Mouse (Mus musculus): ENCODE measurements around the gene Ybx1. TPM values are rescaled to one million over a fixed set of nuclear protein-coding genes. Genes with fewer than 3 reads are reported as not detected.

Gene Ybx1
- polyA plus RNA-seq, 1 experiment = 29.9 TPM

DNA sequence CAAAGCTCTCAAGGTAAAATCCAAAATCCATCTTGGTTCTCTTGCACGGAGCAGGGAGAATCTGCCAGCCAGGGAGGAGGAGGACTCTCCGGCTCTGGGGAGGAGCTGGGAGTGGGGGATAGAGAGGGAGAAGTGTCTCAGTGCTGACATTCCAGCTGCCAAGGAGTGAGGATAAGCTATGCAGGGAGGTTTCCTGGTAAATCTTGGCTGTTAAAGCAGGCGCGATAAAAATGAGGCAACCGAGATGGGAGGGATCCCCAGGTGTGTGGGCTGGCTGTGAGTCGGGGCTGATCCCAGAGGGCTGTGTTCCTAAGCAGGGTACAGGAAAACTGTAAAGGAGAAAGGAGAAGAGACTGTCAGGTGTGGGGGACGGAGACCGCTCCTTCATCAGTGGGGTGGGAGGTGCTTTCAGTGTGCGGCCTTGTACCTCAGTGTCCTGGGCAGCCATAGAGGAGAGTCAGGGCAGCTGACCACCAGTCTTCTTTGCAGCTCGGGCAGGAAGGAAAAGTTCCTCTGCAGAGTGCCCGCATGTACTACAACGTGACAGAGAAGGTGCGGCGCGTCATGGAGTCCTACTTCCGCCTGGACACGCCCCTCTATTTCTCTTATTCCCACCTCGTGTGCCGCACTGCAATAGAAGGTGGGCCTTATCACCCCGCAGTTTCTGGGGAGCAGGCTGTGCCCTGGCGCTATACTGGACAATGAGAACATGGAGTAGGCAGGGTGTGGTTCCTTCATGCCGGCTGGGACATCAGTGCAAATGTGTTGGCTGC lies 49.8 kb downstream of the Ybx1 start:
- peaks cover 36% of the 10 kb centered on the region for H3K36me3 ChIP-seq (ENCODE audit: control insufficient read depth)
- H3K9me3 ChIP-seq (ENCODE audit: control insufficient read depth, low read length) = no peaks in the 10 kb centered on the region
- no peak overlapping the region for H3K4me3 ChIP-seq (replicated peaks)
- peaks cover 9% of the 10 kb centered on the region for H3K4me1 ChIP-seq (ENCODE audit: control insufficient read depth)
- TF ChIP-seq GATA1 (IDR thresholded peaks at IDR 0.05; ENCODE audit: low read length) (no peak), TAL1 (IDR thresholded peaks at IDR 0.05; ENCODE audit: low read length) (no peak)
- no peaks in the 10 kb centered on the region for H3K27me3 ChIP-seq (ENCODE audit: control insufficient read depth)

GRCm38 (mm10) chr4:119242571-119242970 lies 51.8 kb downstream of the Ybx1 start:
- Histone ChIP-seq H3K4me1 (ENCODE audit: control insufficient read depth) (peaks cover 25% of the 10 kb centered on the region), H3K36me3 (ENCODE audit: control insufficient read depth) (peaks cover 34% of the 10 kb centered on the region), H3K27me3 (ENCODE audit: control insufficient read depth) (no peaks in the 10 kb centered on the region), H3K4me3 (replicated peaks) (no peak overlapping the region), H3K9me3 (ENCODE audit: control insufficient read depth, low read length) (no peaks in the 10 kb centered on the region)
- no peak for TF ChIP-seq GATA1 (IDR thresholded peaks at IDR 0.05; ENCODE audit: low read length)
- TF ChIP-seq TAL1 (IDR thresholded peaks at IDR 0.05; ENCODE audit: low read length) = no peak

- Histone ChIP-seq H3K9me3 (ENCODE audit: control insufficient read depth, low read length) (no peaks in the 10 kb centered on the region), H3K27me3 (ENCODE audit: control insufficient read depth) (no peaks in the 10 kb centered on the region), H3K36me3 (ENCODE audit: control insufficient read depth) (peaks cover 36% of the 10 kb centered on the region), H3K4me3 (replicated peaks) (no peak overlapping the region), H3K4me1 (ENCODE audit: control insufficient read depth) (peaks cover 25% of the 10 kb centered on the region)
- TF ChIP-seq TAL1 (IDR thresholded peaks at IDR 0.05; ENCODE audit: low read length) = no peak
- no peak for TF ChIP-seq GATA1 (IDR thresholded peaks at IDR 0.05; ENCODE audit: low read length)
Measured at GRCm38 (mm10) chr4:119241664-119242063, 52.7 kb downstream of the Ybx1 start.

DNA sequence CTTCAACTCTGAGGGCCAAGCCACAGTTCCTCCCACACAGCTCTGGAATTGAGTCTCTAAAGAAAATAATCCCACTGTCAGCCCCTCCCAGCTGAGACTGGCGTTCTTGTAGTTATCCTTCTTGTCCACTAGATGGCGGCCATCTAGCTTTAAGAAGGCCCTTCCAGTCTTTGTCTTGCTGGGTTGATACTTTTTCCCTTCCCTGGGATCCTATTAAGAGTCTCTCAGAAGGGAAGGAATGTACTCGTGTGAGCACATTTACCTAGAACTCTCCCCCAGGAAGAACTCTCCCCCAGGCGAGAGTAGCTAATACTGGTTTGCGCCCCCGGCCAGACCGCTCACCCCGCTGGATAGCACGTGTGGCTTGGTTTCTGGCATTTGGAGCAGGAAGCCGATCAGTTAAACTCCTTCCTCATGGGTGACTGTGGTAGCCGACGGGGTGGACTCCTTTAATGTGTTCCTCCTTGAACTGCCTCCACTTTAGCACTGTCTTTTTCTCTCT lies 55.2 kb downstream of the Ybx1 start:
- Histone ChIP-seq H3K4me3 (replicated peaks) (peak overlapping the region; percentile 50), H3K4me1 (ENCODE audit: control insufficient read depth) (peaks cover 31% of the 10 kb centered on the region), H3K27me3 (ENCODE audit: control insufficient read depth) (peaks cover 6% of the 10 kb centered on the region), H3K36me3 (ENCODE audit: control insufficient read depth) (peaks cover 25% of the 10 kb centered on the region), H3K9me3 (ENCODE audit: control insufficient read depth, low read length) (no peaks in the 10 kb centered on the region)
- TF ChIP-seq GATA1 (IDR thresholded peaks at IDR 0.05; ENCODE audit: low read length) = no peak
- TF ChIP-seq TAL1 (IDR thresholded peaks at IDR 0.05; ENCODE audit: low read length) = no peak

DNA sequence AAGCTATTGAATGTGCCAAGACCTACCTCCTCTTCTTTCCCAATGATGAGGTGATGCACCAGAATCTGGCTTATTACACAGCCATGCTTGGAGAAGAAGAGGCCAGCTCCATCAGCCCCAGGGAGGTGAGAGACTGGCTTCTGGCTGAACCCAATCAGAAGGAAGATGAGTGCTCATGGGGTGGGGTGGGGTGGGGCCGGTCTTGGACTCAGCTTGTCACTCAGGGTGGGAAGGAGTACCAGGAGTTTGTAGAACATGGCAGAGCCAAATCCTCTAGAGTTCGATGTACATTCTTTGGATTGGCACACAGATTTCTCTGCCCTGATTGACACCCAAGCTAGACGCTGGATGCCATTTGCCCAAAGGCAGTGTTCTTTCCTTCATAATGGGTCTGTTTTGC lies 55.7 kb downstream of the Ybx1 start:
- H3K4me1 ChIP-seq (ENCODE audit: control insufficient read depth) = peaks cover 36% of the 10 kb centered on the region
- peaks cover 21% of the 10 kb centered on the region for H3K36me3 ChIP-seq (ENCODE audit: control insufficient read depth)
- TF ChIP-seq GATA1 (IDR thresholded peaks at IDR 0.05; ENCODE audit: low read length) = no peak
- TF ChIP-seq TAL1 (IDR thresholded peaks at IDR 0.05; ENCODE audit: low read length) = no peak
- H3K9me3 ChIP-seq (ENCODE audit: control insufficient read depth, low read length) = no peaks in the 10 kb centered on the region
- peaks cover 11% of the 10 kb centered on the region for H3K27me3 ChIP-seq (ENCODE audit: control insufficient read depth)
- H3K4me3 ChIP-seq (replicated peaks) = peak overlapping the region; percentile 50

DNA sequence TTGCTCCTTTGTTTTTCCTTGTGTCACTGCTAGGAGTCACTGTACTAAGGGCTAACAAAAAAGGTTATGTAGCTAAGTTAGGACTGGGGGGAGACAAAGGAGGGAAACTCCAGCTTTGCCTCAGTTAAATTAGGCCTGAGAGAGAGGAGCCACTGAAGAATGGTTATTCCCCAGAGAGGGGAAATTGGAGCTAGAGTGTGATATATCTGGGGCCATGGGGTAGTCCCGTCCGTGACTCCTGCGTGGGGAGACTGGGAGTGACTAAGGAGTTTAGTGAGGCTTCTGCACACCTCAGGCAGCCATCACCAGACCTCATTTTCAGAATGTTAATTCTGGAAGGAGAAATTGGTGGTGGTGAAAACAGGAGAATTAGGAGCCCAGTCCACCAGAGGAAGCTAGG lies 60.1 kb downstream of the Ybx1 start:
- H3K36me3 ChIP-seq (ENCODE audit: control insufficient read depth) = peaks cover 8% of the 10 kb centered on the region
- H3K9me3 ChIP-seq (ENCODE audit: control insufficient read depth, low read length) = no peaks in the 10 kb centered on the region
- no peak overlapping the region for H3K4me3 ChIP-seq (replicated peaks)
- TF ChIP-seq GATA1 (IDR thresholded peaks at IDR 0.05; ENCODE audit: low read length) (no peak), TAL1 (IDR thresholded peaks at IDR 0.05; ENCODE audit: low read length) (no peak)
- H3K4me1 ChIP-seq (ENCODE audit: control insufficient read depth) = peaks cover 50% of the 10 kb centered on the region
- H3K27me3 ChIP-seq (ENCODE audit: control insufficient read depth) = peaks cover 19% of the 10 kb centered on the region

DNA sequence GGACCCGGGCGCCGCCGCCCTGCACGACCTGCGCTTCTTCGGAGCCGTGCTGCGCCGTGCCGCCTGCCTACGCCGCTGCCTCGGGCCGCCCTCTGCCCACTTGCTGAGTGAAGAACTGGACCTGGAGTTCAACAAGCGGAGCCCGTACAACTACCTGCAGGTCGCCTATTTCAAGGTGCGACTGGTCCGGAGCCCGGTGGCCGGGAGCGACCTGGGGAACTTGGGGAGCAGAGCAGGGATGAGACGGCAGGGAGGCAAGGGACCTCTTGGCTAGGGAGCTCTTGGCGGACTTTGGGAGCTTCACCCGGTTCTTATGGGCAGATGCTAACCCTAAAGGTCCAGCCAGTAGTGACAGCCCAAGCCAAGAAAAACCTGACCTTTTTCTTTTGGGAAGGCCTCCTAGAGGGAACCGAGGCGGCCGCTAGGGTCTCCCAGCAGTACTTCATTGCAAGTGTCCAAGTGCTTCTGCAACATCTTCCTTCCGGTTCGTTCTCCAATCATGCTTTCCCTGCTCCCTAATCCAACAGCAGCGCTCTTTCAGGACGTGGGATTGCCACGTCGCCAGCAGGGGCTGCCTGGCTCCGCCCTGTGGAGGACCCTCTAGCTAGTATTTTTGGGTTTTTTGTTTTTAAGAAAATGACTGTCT lies 61.0 kb downstream of the Ybx1 start:
- peaks cover 41% of the 10 kb centered on the region for H3K4me1 ChIP-seq (ENCODE audit: control insufficient read depth)
- H3K9me3 ChIP-seq (ENCODE audit: control insufficient read depth, low read length) = no peaks in the 10 kb centered on the region
- peaks cover 19% of the 10 kb centered on the region for H3K27me3 ChIP-seq (ENCODE audit: control insufficient read depth)
- H3K36me3 ChIP-seq (ENCODE audit: control insufficient read depth) = peaks cover 10% of the 10 kb centered on the region
- H3K4me3 ChIP-seq (replicated peaks) = peak overlapping the region; percentile 88
- TF ChIP-seq TAL1 (IDR thresholded peaks at IDR 0.05; ENCODE audit: low read length) (no peak), GATA1 (IDR thresholded peaks at IDR 0.05; ENCODE audit: low read length) (no peak)

DNA sequence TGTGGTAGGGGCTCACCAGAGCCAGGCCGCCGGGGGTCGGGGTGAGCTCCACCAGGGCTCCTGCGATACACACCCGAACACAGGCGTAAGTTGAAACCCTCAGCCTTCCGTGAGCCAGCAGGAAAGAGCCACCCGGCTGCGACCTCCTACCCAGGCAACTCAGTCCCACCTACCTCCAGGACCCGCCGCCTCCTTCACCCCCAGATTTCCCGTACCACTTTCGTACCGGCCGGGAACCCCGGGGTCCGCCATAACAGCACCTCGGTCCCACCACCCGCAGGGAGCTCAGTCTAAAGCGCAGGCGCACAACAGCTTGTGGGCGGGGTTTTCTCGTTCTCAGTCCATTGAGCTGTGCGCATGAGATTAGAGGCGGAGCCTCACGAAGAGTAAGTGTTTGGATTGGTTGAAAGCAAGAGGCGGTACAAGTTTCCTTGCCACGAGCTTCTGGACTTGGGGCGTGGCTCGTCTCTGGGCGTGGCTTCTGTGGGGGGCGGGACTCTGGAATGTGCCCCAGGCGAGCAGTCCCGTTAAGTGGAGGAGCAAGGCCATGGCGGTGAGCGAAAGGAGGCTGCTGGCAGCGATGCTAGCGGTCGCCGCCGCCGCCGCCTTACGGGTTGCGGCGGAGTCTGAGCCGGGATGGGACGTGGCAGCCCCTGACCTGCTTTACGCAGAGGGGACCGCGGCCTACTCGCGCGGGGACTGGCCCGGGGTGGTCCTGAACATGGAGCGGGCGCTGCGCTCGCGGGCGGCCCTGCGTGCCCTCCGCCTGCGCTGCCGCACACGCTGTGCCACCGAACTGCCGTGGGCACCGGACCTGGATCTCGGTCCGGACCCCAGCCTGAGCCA lies 61.8 kb downstream of the Ybx1 start, which contains the start of the genes AU022252 and P3h1:
Gene AU022252 (minus strand): TSS at position 303 of the 846 bp plus-strand sequence.
Gene P3h1 (plus strand): TSS at position 506 of the 846 bp plus-strand sequence.
- Histone ChIP-seq H3K4me3 (replicated peaks) (peak within 1 kb of the TSS; percentile 88), H3K36me3 (ENCODE audit: control insufficient read depth) (peaks cover 17% of the 10 kb centered on the region), H3K9me3 (ENCODE audit: control insufficient read depth, low read length) (no peaks in the 10 kb centered on the region), H3K4me1 (ENCODE audit: control insufficient read depth) (peaks cover 45% of the 10 kb centered on the region), H3K27me3 (ENCODE audit: control insufficient read depth) (peaks cover 19% of the 10 kb centered on the region)
- TF ChIP-seq GATA1 (IDR thresholded peaks at IDR 0.05; ENCODE audit: low read length) = no peak

Other genes with a start within 250 kb of the Ybx1 start
- gene Slc2a1, start 185.9 kb downstream of the Ybx1 start, polyA plus RNA-seq (2012) = 189 and 215 TPM in 2 replicates
- 1.8 and 2.0 TPM in 2 replicates for gene Zfp691, start 120.4 kb downstream of the Ybx1 start, polyA plus RNA-seq (2012)
- gene Ermap, start 104.6 kb downstream of the Ybx1 start, polyA plus RNA-seq (2012) = 27.7 and 29.4 TPM in 2 replicates
- gene Svbp, start 99.3 kb downstream of the Ybx1 start, polyA plus RNA-seq (2012) = 49.7 and 52.4 TPM in 2 replicates
- gene Tmem269, start 76.4 kb downstream of the Ybx1 start, polyA plus RNA-seq (2012) = not detected in 2 replicates
- gene AU022252, start 61.9 kb downstream of the Ybx1 start, polyA plus RNA-seq (2012) = 1.0 and 1.4 TPM in 2 replicates
- gene P3h1, start 61.7 kb downstream of the Ybx1 start, polyA plus RNA-seq (2012) = 0.17 and 0.40 TPM in 2 replicates
- not detected in 2 replicates for gene Cldn19, start 39.2 kb downstream of the Ybx1 start, polyA plus RNA-seq (2012)
- gene Ppih, start 25.9 kb upstream of the Ybx1 start, polyA plus RNA-seq (2012) = 0.39 and 0.61 TPM in 2 replicates
- gene Ccdc30, start 120.9 kb upstream of the Ybx1 start, polyA plus RNA-seq (2012) = not detected in 2 replicates
- gene Ppcs, start 127.8 kb upstream of the Ybx1 start, polyA plus RNA-seq (2012) = 0.11 and 0.17 TPM in 2 replicates
- not detected in 2 replicates for gene Zmynd12, start 128.2 kb upstream of the Ybx1 start, polyA plus RNA-seq (2012)
- not detected in 2 replicates for gene Rimkla, start 198.0 kb upstream of the Ybx1 start, polyA plus RNA-seq (2012)
- 0.27 and 0.28 TPM in 2 replicates for gene Foxj3, start 242.4 kb upstream of the Ybx1 start, polyA plus RNA-seq (2012)
- gene Frg2f1, start 244.9 kb upstream of the Ybx1 start, polyA plus RNA-seq (2012) = 0.12 and 0.25 TPM in 2 replicates